Mouse (Mus musculus) stomach, postnatal 0 days (tissue): ENCODE data around the gene Fth1. TPM values are rescaled to one million over a fixed set of nuclear protein-coding genes. Genes with fewer than 3 reads are reported as not detected.

Experiments used
- ATAC-seq: fragments of 200-750 bp; cut with Nextera tagmentation; 2 replicates; pipeline ENCODE4 v1.8.0; 2017; ENCODE audit not compliant: low FRiP score, low TSS enrichment
- DNase-seq: peaks from one replicate; pipeline ENCODE4 v3.0.0-alpha.2; 2016; ENCODE audit warnings: low spot score
- H3K27ac ChIP-seq: fragments of 300-500 bp; sonication (generic); replicated peaks from 2 replicates; pipeline ENCODE4 v1.5.1; 2014; ENCODE audit warnings: mild to moderate bottlenecking, control low read depth
- H3K27me3 ChIP-seq: fragments of 300-500 bp; sonication (generic); 2 replicates; pipeline ENCODE4 v1.6.1; 2014; ENCODE audit warnings: low read length; ENCODE audit not compliant: control insufficient read depth, insufficient read depth
- H3K36me3 ChIP-seq: fragments of 300-500 bp; sonication (generic); 2 replicates; pipeline ENCODE4 v1.6.1; 2014; ENCODE audit warnings: low read length, mixed read lengths; ENCODE audit not compliant: control insufficient read depth, insufficient read depth
- H3K4me1 ChIP-seq: fragments of 300-500 bp; sonication (generic); replicated peaks from 2 replicates; pipeline ENCODE4 v1.6.1; 2014; ENCODE audit warnings: antibody characterized with exemption; ENCODE audit not compliant: control insufficient read depth, insufficient read depth
- H3K4me2 ChIP-seq: fragments of 300-500 bp; sonication (generic); replicated peaks from 2 replicates; pipeline ENCODE4 v1.6.1; 2014; ENCODE audit warnings: low read depth, mild to moderate bottlenecking, control low read depth, moderate library complexity
- H3K4me3 ChIP-seq: fragments of 300-500 bp; sonication (generic); 2 replicates; pipeline ENCODE4 v1.5.1; 2014; ENCODE audit warnings: low read depth, low read length, control low read depth
- H3K9ac ChIP-seq: fragments of 300-500 bp; sonication (generic); 2 replicates; pipeline ENCODE4 v1.6.1; 2014; ENCODE audit warnings: mild to moderate bottlenecking, low read length, control low read depth, mixed read lengths
- H3K9me3 ChIP-seq: fragments of 300-500 bp; sonication (generic); 2 replicates; pipeline ENCODE4 v1.6.1; 2016; ENCODE audit warnings: low read length; ENCODE audit not compliant: control insufficient read depth
- CTCF ChIP-seq: IDR thresholded peaks from 2 replicates; pipeline ENCODE4 v1.5.1; 2016; ENCODE audit warnings: antibody characterized with exemption, low read depth, mild to moderate bottlenecking, moderate library complexity
- EP300 ChIP-seq: optimal IDR thresholded peaks from 2 replicates; pipeline ENCODE3; 2016; ENCODE audit warnings: antibody characterized with exemption
- WGBS: fragments of 180-500 bp; shearing (Covaris S2); extraction: QIAGEN DNeasy Blood & Tissue Kit; methylation state at CpG from one replicate; pipeline ENCODE4 v1.1.7; 2014; 5-methylcytosine and 5-hydroxymethylcytosine counted together
- polyA plus RNA-seq: library from polyadenylated mRNA; unstranded; fragments of >200 nt; fragmentation: Nextera tagmentation; extraction: Ambion mirVana; gene quantifications from 2 replicates; pipeline ENCODE4 v1.2.1, GENCODE M21; 2015

The Fth1 gene
- polyA plus RNA-seq, 1 experiment from 2014 or later, result 2,976 TPM

DNA sequence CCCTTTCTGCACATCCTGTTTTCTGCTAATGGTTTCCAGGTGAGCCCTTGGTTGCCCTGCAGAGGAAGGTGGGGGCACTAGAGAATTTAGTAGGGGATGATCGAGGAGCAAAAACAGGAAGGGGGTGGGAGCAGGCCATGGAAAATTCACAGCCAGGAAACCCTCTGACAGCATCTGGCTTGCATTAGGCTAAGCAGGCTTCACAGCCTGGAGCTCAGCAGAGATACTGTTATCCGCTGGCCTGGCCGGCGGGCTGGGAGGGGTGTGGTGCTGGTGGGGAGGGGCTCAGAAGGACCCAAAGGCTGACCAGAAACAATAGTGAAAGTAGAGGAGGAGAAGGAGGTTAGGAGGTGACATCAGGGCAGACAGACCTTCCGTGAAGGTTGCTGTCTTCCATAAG lies 33.5 kb downstream of the Fth1 start:
- no peak overlapping the region for H3K4me3 ChIP-seq
- no peaks in the 10 kb centered on the region for H3K27me3 ChIP-seq
- WGBS, result 39% methylated on average over 5 of the region's 5 CpGs
- H3K36me3 ChIP-seq, result no peaks in the 10 kb centered on the region
- H3K9ac ChIP-seq, result no peak overlapping the region
- peak overlapping the region; percentile 87 for H3K27ac ChIP-seq
- TF ChIP-seq CTCF, result no peak
- no peak for TF ChIP-seq EP300
- H3K9me3 ChIP-seq, result no peaks in the 10 kb centered on the region
- DNase-seq (no peak), ATAC-seq (peak; percentile 25; the same call in 1 of the 2 replicates)
- no peak overlapping the region for H3K4me2 ChIP-seq
- peaks cover 2% of the 10 kb centered on the region for H3K4me1 ChIP-seq

DNA sequence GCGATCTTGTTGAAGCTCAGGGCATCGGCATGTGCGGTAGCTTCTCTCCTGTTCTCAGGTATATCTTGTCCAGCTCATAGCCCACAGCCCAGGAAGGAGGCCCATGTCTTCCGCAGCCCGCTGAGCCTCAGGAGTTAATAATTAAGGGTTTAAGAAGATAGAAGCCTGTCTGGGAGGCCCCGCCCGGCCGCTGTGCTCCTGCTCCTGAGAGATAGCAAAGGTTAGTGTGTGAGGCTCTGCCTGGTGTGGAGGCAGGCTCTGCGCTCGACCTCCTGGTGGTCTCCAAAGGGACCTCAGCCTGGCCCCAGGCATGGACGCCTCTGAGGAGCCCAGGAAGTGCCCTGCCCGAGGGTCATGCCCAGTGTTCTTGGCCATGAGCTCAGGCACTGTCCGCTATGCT lies 34.4 kb downstream of the Fth1 start:
- WGBS, result 71% methylated on average over 13 of the region's 13 CpGs
- no peak overlapping the region for H3K4me2 ChIP-seq
- no peak overlapping the region for H3K27ac ChIP-seq
- no peaks in the 10 kb centered on the region for H3K9me3 ChIP-seq
- H3K27me3 ChIP-seq, result no peaks in the 10 kb centered on the region
- ATAC-seq, result no peak
- H3K36me3 ChIP-seq, result no peaks in the 10 kb centered on the region
- H3K9ac ChIP-seq, result no peak overlapping the region
- no peak for DNase-seq
- TF ChIP-seq CTCF (no peak), EP300 (no peak)
- no peak overlapping the region for H3K4me3 ChIP-seq
- peaks cover 4% of the 10 kb centered on the region for H3K4me1 ChIP-seq

DNA sequence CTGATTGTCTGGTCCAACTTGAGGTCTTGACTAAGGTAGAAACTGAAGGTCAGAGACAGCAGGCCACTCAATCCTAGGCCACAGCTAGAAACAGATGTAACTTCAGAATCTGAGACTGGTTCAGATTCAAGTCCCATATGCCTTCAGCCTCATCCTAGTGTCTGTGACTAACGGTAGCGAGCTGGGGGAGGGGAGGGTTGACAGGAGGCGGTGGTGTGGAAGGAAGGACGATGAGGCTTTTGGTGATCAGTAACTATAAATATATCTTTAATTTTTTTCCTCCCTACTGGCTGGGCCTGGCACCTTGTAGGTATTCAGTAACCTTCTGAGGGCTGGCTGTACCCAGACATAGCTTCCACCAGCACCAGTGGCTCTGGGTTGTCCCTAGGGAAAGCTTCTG lies 35.0 kb downstream of the Fth1 start:
- peaks cover 4% of the 10 kb centered on the region for H3K4me1 ChIP-seq
- DNase-seq (no peak), ATAC-seq (no peak)
- H3K9ac ChIP-seq, result no peak overlapping the region
- no peaks in the 10 kb centered on the region for H3K36me3 ChIP-seq
- no peak for TF ChIP-seq EP300
- TF ChIP-seq CTCF, result no peak
- no peaks in the 10 kb centered on the region for H3K9me3 ChIP-seq
- H3K27me3 ChIP-seq, result no peaks in the 10 kb centered on the region
- H3K4me3 ChIP-seq, result no peak overlapping the region
- no peak overlapping the region for H3K4me2 ChIP-seq
- no peak overlapping the region for H3K27ac ChIP-seq
- WGBS, result 79% methylated on average over 4 of the region's 4 CpGs

DNA sequence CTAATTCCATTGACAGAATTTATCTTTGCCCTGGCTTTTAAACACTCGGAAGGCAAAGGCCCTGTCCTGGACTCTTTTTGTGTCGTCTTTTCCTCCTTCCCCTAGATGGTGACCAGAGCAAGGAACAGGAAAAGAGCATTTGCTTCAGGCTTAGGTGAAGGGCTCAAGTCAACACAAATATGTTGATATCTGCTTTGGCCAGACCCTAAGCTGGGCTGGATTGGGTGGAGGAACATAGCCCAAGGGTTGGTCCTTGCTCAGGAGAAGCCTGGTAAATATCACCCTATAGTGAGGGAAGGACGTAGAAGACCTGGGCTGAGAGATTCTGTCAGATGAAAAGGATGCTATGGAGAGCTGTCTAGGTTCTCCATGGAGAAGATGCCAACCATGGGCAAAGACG lies 35.8 kb downstream of the Fth1 start:
- DNase-seq, result no peak
- Histone ChIP-seq H3K27me3 (no peaks in the 10 kb centered on the region), H3K4me1 (peaks cover 4% of the 10 kb centered on the region), H3K27ac (no peak overlapping the region), H3K9me3 (no peaks in the 10 kb centered on the region), H3K4me2 (no peak overlapping the region), H3K4me3 (no peak overlapping the region), H3K9ac (no peak overlapping the region), H3K36me3 (no peaks in the 10 kb centered on the region)
- TF ChIP-seq EP300 (no peak), CTCF (no peak)
- WGBS, result 86% methylated on average over 4 of the region's 4 CpGs
- ATAC-seq, result no peak

DNA sequence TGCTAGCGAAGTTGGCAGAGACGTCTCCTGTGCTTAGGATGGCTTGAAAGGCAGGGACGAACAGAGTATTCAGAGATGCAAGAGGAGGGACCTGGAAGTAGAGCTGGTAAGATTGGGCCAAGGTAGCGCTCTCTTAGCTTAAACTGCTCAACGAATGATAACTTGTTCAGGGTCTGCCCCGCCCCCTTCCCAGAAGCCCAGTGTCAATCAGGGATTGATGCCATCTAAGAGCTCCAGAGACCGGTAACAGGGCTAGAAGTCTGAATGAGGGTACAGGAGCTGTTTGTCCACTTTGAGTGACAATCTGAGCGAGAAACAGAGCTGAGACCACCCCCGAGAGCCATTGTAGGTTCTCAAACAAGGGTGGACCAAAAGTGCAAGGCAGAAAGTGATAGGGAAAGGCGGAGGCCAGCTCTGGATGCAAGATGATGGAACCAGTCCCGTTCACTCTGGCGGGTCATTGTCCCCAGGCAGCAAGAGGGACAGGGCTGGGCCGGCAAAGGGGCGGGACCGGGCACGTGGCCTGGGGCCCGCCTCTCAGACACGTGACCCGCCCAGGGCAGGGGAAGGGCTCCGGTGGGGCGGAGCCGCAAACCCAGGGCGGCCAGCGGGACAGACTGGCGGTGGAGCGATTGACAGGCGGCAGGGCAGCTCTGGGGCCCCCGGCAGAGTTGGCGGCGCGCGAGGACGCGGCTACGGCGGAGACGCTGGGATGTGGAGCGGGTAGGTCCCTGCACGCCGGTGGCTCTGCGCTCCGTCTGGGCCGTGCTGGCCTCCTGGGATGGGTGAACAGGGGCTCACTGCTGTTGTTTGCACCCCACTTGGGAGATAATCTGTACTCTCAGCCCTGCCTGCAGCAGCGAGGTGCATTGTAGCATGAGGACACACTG lies 37.5 kb downstream of the Fth1 start:
- no peaks in the 10 kb centered on the region for H3K9me3 ChIP-seq
- ATAC-seq (peak; percentile 94), DNase-seq (peak; percentile 95)
- no peak for TF ChIP-seq EP300
- no peak for TF ChIP-seq CTCF
- H3K4me3 ChIP-seq, result peak overlapping the region; percentile 56
- peaks cover 8% of the 10 kb centered on the region for H3K4me1 ChIP-seq
- H3K27ac ChIP-seq, result no peak overlapping the region; the same call in 1 of the 2 replicates
- H3K4me2 ChIP-seq, result peak overlapping the region; percentile 83
- H3K27me3 ChIP-seq, result no peaks in the 10 kb centered on the region
- peak overlapping the region; percentile 68 for H3K9ac ChIP-seq
- WGBS, result 7% methylated on average over 42 of the region's 44 CpGs
- H3K36me3 ChIP-seq, result no peaks in the 10 kb centered on the region

DNA sequence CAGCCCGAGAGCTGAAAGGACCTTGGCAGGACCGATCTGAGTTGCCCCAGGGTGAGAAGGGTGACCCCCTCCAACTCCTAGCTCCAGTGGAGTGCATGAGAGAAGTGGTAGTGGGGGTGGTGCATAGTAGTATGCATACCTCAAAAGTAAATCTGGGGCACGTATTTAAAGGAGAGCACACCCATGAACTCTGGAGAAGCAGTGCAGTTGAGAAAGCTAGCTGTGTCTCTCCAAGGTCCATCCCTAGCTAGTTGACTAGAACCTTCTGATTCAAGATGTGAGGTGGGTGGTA lies 38.1 kb downstream of the Fth1 start:
- Histone ChIP-seq H3K4me3 (peak overlapping the region; percentile 56), H3K9ac (peak overlapping the region; percentile 68), H3K27ac (no peak overlapping the region; the same call in 1 of the 2 replicates), H3K4me1 (peaks cover 8% of the 10 kb centered on the region), H3K27me3 (no peaks in the 10 kb centered on the region), H3K4me2 (peak overlapping the region; percentile 83), H3K36me3 (no peaks in the 10 kb centered on the region), H3K9me3 (no peaks in the 10 kb centered on the region)
- TF ChIP-seq CTCF (no peak), EP300 (no peak)
- WGBS, result 0% methylated on average over 3 of the region's 3 CpGs
- DNase-seq (no peak), ATAC-seq (peak; percentile 16; the same call in 1 of the 2 replicates)
